Mouse (Mus musculus) colon, adult 2 months (tissue): ENCODE data around the gene Ppm1m. TPM values are rescaled to one million over a fixed set of nuclear protein-coding genes. Genes with fewer than 3 reads are reported as not detected.

Experiments used
- polyA plus RNA-seq: library from polyadenylated mRNA; depleted of rRNA; stranded (reverse); fragments of >200 nt; gene quantifications from 2 replicates; pipeline ENCODE4 v1.2.3, GENCODE M21; 2012; rRNA removed

Ppm1m gene
- polyA plus RNA-seq = 28.9 and 29.0 TPM in 2 replicates

GRCm38 (mm10) chr9:106199535-106200272 is at the start of gene Ppm1m:
TSS of gene Ppm1m (minus strand) at chr9:106199746.

DNA sequence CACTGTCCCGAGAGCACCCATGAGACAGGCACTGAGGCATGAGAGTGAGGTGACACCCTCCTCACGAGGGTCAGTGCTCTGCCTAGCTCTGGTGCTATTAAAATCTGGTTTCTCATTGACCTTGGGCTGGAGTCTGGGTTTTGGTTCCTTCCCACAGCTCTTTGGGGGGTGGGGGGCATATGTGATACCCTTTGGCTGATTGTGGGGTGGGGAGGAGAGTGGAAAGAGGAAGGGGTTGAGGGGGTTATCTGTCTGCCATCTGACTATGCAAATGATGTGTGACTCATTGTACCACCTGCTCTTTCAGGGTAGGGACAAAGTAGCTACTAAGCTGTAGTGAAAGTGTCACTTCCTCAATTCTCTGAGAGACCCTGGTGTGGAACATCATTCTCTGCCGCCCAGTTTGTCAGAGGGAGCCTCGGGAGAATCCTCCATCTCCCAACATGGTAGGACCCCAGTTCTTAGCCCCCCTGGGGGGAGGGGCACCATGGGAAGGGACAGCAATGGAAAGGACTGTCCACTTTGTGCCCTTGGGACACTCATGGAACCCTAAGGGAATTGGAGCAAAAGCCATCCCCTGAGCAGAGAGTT is 22.8 kb upstream of the Ppm1m start, which contains the start of gene Tlr9:
TSS of gene Tlr9 (plus strand) at position 338 of the 591 bp plus-strand sequence.

GRCm38 (mm10) chr9:106202819-106203636 is 3.5 kb upstream of the Ppm1m start, which contains the start of gene Twf2:
TSS of gene Twf2 (plus strand) at chr9:106203108.

DNA sequence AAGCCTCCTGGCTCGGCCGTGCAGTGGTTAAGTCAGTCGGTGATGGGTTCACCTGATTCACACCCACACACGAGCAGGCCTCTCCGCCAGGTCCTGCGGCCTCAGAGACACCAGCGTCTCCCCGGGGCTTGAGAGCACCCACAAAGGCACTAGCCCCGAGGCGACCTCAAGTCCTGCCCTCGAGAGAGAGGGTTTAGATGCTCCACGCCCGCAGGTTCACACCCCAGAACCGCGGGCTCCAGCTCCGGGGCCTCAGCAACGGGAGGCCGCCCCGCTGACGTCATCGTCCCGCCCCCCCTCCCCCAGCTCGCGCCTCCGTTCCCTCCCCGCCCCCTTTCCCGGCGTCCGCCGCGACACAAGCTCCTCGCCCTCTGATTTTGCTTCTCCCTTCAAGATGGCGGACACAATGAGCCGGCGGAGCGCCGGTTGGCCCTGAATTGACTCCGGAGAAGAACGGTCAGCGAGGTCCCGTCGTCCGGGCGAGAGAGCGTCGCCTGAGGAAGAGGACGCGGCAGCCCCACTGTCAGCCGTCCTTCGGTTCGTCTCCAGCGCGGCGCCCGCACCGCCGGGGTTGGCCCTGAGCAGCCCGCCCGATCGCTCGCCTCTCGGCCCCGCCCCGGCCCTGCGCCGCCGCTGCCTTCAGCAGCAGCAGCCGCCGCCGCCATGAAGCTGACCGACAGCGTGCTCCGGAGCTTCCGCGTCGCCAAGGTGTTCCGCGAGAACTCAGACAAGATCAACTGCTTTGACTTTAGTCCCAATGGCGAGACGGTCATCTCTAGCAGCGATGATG is 28.8 kb downstream of the Ppm1m start, which contains the start of gene Wdr82:
TSS of gene Wdr82 (plus strand) at position 373 of the 790 bp plus-strand sequence.

GRCm38 (mm10) chr9:106158037-106158491 is 41.5 kb downstream of the Ppm1m start, which contains the start of gene Glyctk:
TSS of gene Glyctk (minus strand) at chr9:106158138.

Other genes with a start within 250 kb of the Ppm1m start
- 0.41 and 0.57 TPM in 2 replicates for gene Col6a5, start 239.1 kb downstream of the Ppm1m start, polyA plus RNA-seq
- 6.7 and 9.6 TPM in 2 replicates for gene Col6a4, start 103.0 kb downstream of the Ppm1m start, polyA plus RNA-seq
- gene Glyctk, start 41.6 kb downstream of the Ppm1m start, polyA plus RNA-seq = 3.7 and 4.0 TPM in 2 replicates
- gene Wdr82, start 28.8 kb downstream of the Ppm1m start, polyA plus RNA-seq = 41.1 and 43.7 TPM in 2 replicates
- 42.7 and 46.3 TPM in 2 replicates for gene Twf2, start 3.4 kb upstream of the Ppm1m start, polyA plus RNA-seq
- 2.9 and 3.8 TPM in 2 replicates for gene Tlr9, start 22.9 kb upstream of the Ppm1m start, polyA plus RNA-seq
- 180 and 182 TPM in 2 replicates for gene Alas1, start 48.9 kb upstream of the Ppm1m start, polyA plus RNA-seq
- gene Poc1a, start 81.3 kb upstream of the Ppm1m start, polyA plus RNA-seq = 18.2 and 19.5 TPM in 2 replicates
- gene Dusp7, start 168.9 kb upstream of the Ppm1m start, polyA plus RNA-seq = 37.7 and 48.3 TPM in 2 replicates
- gene Rpl29, start 229.7 kb upstream of the Ppm1m start, polyA plus RNA-seq = 438 and 578 TPM in 2 replicates
- gene Acy1, start 238.6 kb upstream of the Ppm1m start, polyA plus RNA-seq = 31.0 and 32.7 TPM in 2 replicates
- gene Abhd14b, start 247.7 kb upstream of the Ppm1m start, polyA plus RNA-seq = 116 and 124 TPM in 2 replicates
- gene Abhd14a, start 247.9 kb upstream of the Ppm1m start, polyA plus RNA-seq = 29.0 and 34.0 TPM in 2 replicates